Mouse (Mus musculus) CD4-positive, CD25-positive, alpha-beta regulatory T cell, adult 9 weeks (primary cell): ENCODE measurements around the gene Ick. TPM values are rescaled to one million over a fixed set of nuclear protein-coding genes. Genes with fewer than 3 reads are reported as not detected.

ENCODE experiments used
- polyA plus RNA-seq: library from polyadenylated mRNA; unstranded; fragments of 100-300 nt; shearing (Covaris generic); gene quantifications from one replicate; pipeline ENCODE4 v1.2.1, GENCODE M21; 2017

Gene Ick
- 9.5 TPM for polyA plus RNA-seq

GRCm38 (mm10) chr9:78108796-78109239 is at the start of gene Ick, which contains the start of gene Fbxo9:
TSS of gene Ick (plus strand) at chr9:78109192.
TSS of gene Fbxo9 (minus strand) at chr9:78109065.

GRCm38 (mm10) chr9:78182474-78182873 is 73.5 kb downstream of the Ick start, which contains the start of gene Gsta4:
TSS of gene Gsta4 (plus strand) at chr9:78182774.

Other genes with a start within 250 kb of the Ick start
- 201 TPM for gene Elovl5, start 191.8 kb upstream of the Ick start, polyA plus RNA-seq
- not detected for gene Gcm1, start 57.3 kb upstream of the Ick start, polyA plus RNA-seq
- 18.4 TPM for gene Fbxo9, start 127 bp upstream of the Ick start, polyA plus RNA-seq
- gene Gsta4, start 73.6 kb downstream of the Ick start, polyA plus RNA-seq = 43.4 TPM
- not detected for gene Gsta1, start 121.5 kb downstream of the Ick start, polyA plus RNA-seq
- gene Gm3776, start 147.9 kb downstream of the Ick start, polyA plus RNA-seq = not detected
- not detected for gene Gm10639, start 180.7 kb downstream of the Ick start, polyA plus RNA-seq
- gene Omt2a, start 205.6 kb downstream of the Ick start, polyA plus RNA-seq = not detected
- gene Omt2b, start 218.4 kb downstream of the Ick start, polyA plus RNA-seq = not detected
- not detected for gene Gsta2, start 246.6 kb downstream of the Ick start, polyA plus RNA-seq